Mouse (Mus musculus): ENCODE measurements around the gene Bid.

DNA sequence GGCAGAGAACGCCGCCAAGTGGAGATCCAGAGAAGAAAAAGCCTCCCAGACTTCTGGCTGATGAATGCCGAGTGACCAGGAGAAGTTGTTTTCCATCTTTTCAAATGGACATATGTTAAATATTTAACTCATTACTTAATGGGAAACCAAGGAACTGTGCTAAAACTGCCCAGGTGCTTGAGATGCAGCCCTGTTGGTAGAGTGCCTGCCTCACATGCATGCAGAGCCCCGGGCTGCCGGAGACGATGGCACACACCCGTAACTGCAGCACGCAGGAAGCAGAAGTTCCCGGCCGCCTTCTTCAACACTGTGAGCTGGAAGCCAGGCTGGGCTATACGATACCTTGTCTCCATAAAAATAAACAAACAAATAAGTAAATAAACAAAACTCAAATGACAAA is 12.7 kb downstream of the Bid start:
- TF ChIP-seq GATA1 (IDR thresholded peaks at IDR 0.05; ENCODE audit: low read length) (no peak), TAL1 (IDR thresholded peaks at IDR 0.05; ENCODE audit: low read length) (no peak)
